Mouse (Mus musculus) hindbrain, postnatal 0 days (tissue): ENCODE measurements around the gene Extl1. TPM values are rescaled to one million over a fixed set of nuclear protein-coding genes. Genes with fewer than 3 reads are reported as not detected.

ENCODE experiments used
- ATAC-seq: fragments of 200-750 bp; cut with Nextera tagmentation; 2 replicates; pipeline ENCODE4 v1.8.0; 2017; ENCODE audit warnings: mild to moderate bottlenecking, moderate TSS enrichment, moderate library complexity
- DNase-seq: peaks from one replicate; pipeline ENCODE4 v3.0.0-alpha.2; 2015; ENCODE audit warnings: low spot score
- H3K27ac ChIP-seq: fragments of 300-500 bp; sonication (generic); 2 replicates; pipeline ENCODE4 v1.5.1; 2014; ENCODE audit warnings: mild to moderate bottlenecking
- H3K27me3 ChIP-seq: fragments of 300-500 bp; sonication (generic); 2 replicates; pipeline ENCODE4 v1.6.1; 2014; ENCODE audit warnings: low read length, mixed read lengths; ENCODE audit not compliant: insufficient read depth
- H3K36me3 ChIP-seq: fragments of 300-500 bp; sonication (generic); 2 replicates; pipeline ENCODE4 v1.6.1; 2014; ENCODE audit warnings: low read length, mixed read lengths; ENCODE audit not compliant: insufficient read depth
- H3K4me1 ChIP-seq: fragments of 300-500 bp; sonication (generic); 2 replicates; pipeline ENCODE4 v1.6.1; 2014; ENCODE audit warnings: antibody characterized with exemption, low read length, mixed read lengths; ENCODE audit not compliant: insufficient read depth
- H3K4me2 ChIP-seq: fragments of 300-500 bp; sonication (generic); 2 replicates; pipeline ENCODE4 v1.6.1; 2014; ENCODE audit warnings: low read depth, mild to moderate bottlenecking, low read length, moderate library complexity, mixed read lengths
- H3K4me3 ChIP-seq: fragments of 300-500 bp; sonication (generic); 2 replicates; pipeline ENCODE4 v1.5.1; 2014; ENCODE audit warnings: low read length
- H3K9ac ChIP-seq: fragments of 300-500 bp; sonication (generic); replicated peaks from 2 replicates; pipeline ENCODE4 v1.6.1; 2014; ENCODE audit warnings: mild to moderate bottlenecking, low read length, moderate library complexity, mixed read lengths
- H3K9me3 ChIP-seq: fragments of 300-500 bp; sonication (generic); 2 replicates; pipeline ENCODE4 v1.6.1; 2016; ENCODE audit warnings: low read length, mixed read lengths
- CTCF ChIP-seq: IDR thresholded peaks from 2 replicates; pipeline ENCODE4 v1.5.1; 2016; ENCODE audit warnings: antibody characterized with exemption, control low read depth, low read depth
- WGBS: fragments of 180-500 bp; shearing (Covaris S2); extraction: QIAGEN DNeasy Blood & Tissue Kit; methylation state at CpG from one replicate; pipeline ENCODE4 v1.1.7; 2014; 5-methylcytosine and 5-hydroxymethylcytosine counted together
- polyA plus RNA-seq: library from polyadenylated mRNA; unstranded; fragments of >200 nt; fragmentation: Nextera tagmentation; extraction: Ambion mirVana; gene quantifications from 2 replicates; pipeline ENCODE4 v1.2.1, GENCODE M21; 2015
- total RNA-seq: library from RNA; depleted of rRNA; stranded (reverse); fragments of >200 nt; gene quantifications from 2 replicates; pipeline ENCODE4 v1.2.3, GENCODE M21; 2014

The Extl1 gene
- total and polyA plus RNA-seq, 2 experiments from 2014 or later, result 0.39 to 1.8 TPM

GRCm38 (mm10) chr4:134393026-134393425, 9.4 kb upstream of the Extl1 start:
- ATAC-seq, result no peak
- WGBS, result 17% methylated on average over 12 of the region's 12 CpGs
- Histone ChIP-seq H3K9me3 (no peaks in the 10 kb centered on the region), H3K27me3 (no peaks in the 10 kb centered on the region), H3K4me1 (no peaks in the 10 kb centered on the region), H3K36me3 (no peaks in the 10 kb centered on the region), H3K4me3 (no peak overlapping the region), H3K9ac (no peak overlapping the region), H3K27ac (no peak overlapping the region), H3K4me2 (no peak overlapping the region)
- peak; percentile 63 for DNase-seq
- peak; percentile 56 for TF ChIP-seq CTCF

GRCm38 (mm10) chr4:134392595-134392994, 8.9 kb upstream of the Extl1 start:
- Histone ChIP-seq H3K4me1 (no peaks in the 10 kb centered on the region), H3K9me3 (no peaks in the 10 kb centered on the region), H3K9ac (no peak overlapping the region), H3K27ac (no peak overlapping the region), H3K27me3 (no peaks in the 10 kb centered on the region), H3K4me2 (no peak overlapping the region), H3K36me3 (no peaks in the 10 kb centered on the region), H3K4me3 (no peak overlapping the region)
- DNase-seq (peak; percentile 62), ATAC-seq (no peak)
- TF ChIP-seq CTCF, result no peak
- WGBS, result 10% methylated on average over 7 of the region's 8 CpGs

GRCm38 (mm10) chr4:134391636-134392035, 8.0 kb upstream of the Extl1 start:
- H3K4me2 ChIP-seq, result no peak overlapping the region
- no peaks in the 10 kb centered on the region for H3K4me1 ChIP-seq
- TF ChIP-seq CTCF, result no peak
- 90% methylated on average over 1 of the region's 1 CpGs for WGBS
- no peak for ATAC-seq
- no peaks in the 10 kb centered on the region for H3K9me3 ChIP-seq
- H3K27ac ChIP-seq, result no peak overlapping the region
- H3K4me3 ChIP-seq, result no peak overlapping the region
- H3K36me3 ChIP-seq, result no peaks in the 10 kb centered on the region
- H3K27me3 ChIP-seq, result no peaks in the 10 kb centered on the region
- DNase-seq, result no peak
- H3K9ac ChIP-seq, result no peak overlapping the region

- no peaks in the 10 kb centered on the region for H3K27me3 ChIP-seq
- peak; percentile 82 for TF ChIP-seq CTCF
- no peak overlapping the region for H3K4me3 ChIP-seq
- H3K36me3 ChIP-seq, result no peaks in the 10 kb centered on the region
- no peak overlapping the region for H3K9ac ChIP-seq
- ATAC-seq (no peak), DNase-seq (peak; percentile 76)
- no peaks in the 10 kb centered on the region for H3K4me1 ChIP-seq
- H3K4me2 ChIP-seq, result no peak overlapping the region
- H3K9me3 ChIP-seq, result no peaks in the 10 kb centered on the region
- WGBS, result 13% methylated on average over 5 of the region's 5 CpGs
- no peak overlapping the region for H3K27ac ChIP-seq
Measured at GRCm38 (mm10) chr4:134388397-134388796, 4.7 kb upstream of the Extl1 start.

- Histone ChIP-seq H3K9ac (no peak overlapping the region), H3K27me3 (no peaks in the 10 kb centered on the region), H3K4me2 (no peak overlapping the region), H3K4me1 (no peaks in the 10 kb centered on the region), H3K27ac (no peak overlapping the region), H3K9me3 (no peaks in the 10 kb centered on the region), H3K4me3 (no peak overlapping the region), H3K36me3 (no peaks in the 10 kb centered on the region)
- ATAC-seq, result no peak
- WGBS, result 71% methylated on average over 6 of the region's 6 CpGs
- DNase-seq, result peak; percentile 30
- peak; percentile 44 for TF ChIP-seq CTCF
Measured at GRCm38 (mm10) chr4:134387268-134387667, 3.6 kb upstream of the Extl1 start.

- ATAC-seq (no peak), DNase-seq (no peak)
- H3K4me3 ChIP-seq, result no peak overlapping the region
- H3K9me3 ChIP-seq, result no peaks in the 10 kb centered on the region
- no peaks in the 10 kb centered on the region for H3K36me3 ChIP-seq
- H3K27me3 ChIP-seq, result no peaks in the 10 kb centered on the region
- no peak overlapping the region for H3K9ac ChIP-seq
- H3K4me2 ChIP-seq, result no peak overlapping the region
- no peaks in the 10 kb centered on the region for H3K4me1 ChIP-seq
- 80% methylated on average over 8 of the region's 8 CpGs for WGBS
- H3K27ac ChIP-seq, result no peak overlapping the region
- no peak for TF ChIP-seq CTCF
Measured at GRCm38 (mm10) chr4:134379510-134379909, 4.1 kb downstream of the Extl1 start.

- Histone ChIP-seq H3K4me2 (no peak overlapping the region), H3K27me3 (no peaks in the 10 kb centered on the region), H3K36me3 (no peaks in the 10 kb centered on the region), H3K27ac (no peak overlapping the region), H3K9me3 (no peaks in the 10 kb centered on the region), H3K9ac (no peak overlapping the region), H3K4me1 (no peaks in the 10 kb centered on the region; the same call in 1 of the 2 replicates), H3K4me3 (no peak overlapping the region)
- 40% methylated on average over 10 of the region's 10 CpGs for WGBS
- no peak for TF ChIP-seq CTCF
- ATAC-seq (no peak), DNase-seq (no peak)
Measured at GRCm38 (mm10) chr4:134378089-134378615, 5.5 kb downstream of the Extl1 start.
